In the genomic region with DNA sequence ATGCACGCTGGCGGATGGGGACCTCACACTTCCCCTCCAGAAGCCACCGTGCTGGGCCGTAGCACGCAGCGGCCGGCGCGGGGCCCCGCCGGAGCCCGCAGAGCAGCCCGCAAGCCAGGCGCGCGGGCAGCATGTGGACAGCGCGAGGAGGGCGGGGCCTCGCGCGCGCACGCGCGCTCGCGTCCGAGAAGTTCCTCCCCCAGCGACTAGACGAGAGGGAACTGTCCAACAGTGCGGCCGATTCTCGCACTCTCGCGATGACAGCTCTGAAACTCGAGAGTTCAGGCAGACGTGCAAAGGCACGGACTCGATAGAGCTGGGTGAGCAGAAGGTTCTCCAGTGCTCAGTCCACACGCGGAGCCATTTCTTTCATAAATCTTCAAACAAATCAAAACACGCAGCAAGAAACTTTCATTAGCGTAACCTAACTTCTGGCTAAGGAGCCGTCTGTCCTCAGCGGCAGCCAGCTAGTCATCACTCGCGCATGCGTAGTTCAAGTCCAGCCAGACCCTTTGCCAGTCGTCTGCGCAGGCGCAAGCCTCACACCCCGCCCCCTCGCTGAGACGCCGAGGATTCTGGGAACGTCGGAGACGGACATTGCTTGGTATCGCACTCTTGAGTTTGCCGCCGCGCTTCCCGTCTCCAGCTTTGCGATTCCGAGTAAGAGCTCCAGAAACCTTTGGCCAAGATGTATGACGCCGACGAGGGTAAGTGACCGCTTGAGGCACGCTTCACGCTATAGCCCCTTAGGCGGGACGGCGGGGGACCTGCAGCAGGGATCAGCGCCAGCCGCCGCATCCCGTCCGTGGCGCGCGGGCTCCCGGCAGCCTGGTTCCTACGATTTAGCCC, we compare ENCODE assay signal across 8 mouse cellular contexts. TPM values are rescaled to one million over a fixed set of nuclear protein-coding genes. Genes with fewer than 3 reads are reported as not detected.
DNase-seq lines count a peak whose midpoint lies in the region; ATAC-seq lines count a peak whose summit lies in the region.

A gene (minus strand): TSS at position 161 of the 849 bp plus-strand sequence.
A gene (plus strand): TSS at position 224 of the 849 bp plus-strand sequence.

- ATAC-seq in hindbrain, embryonic 16.5 days, result peak; percentile 96

- H3K36me3 ChIP-seq in hindbrain, embryonic 16.5 days (ENCODE audit: control insufficient read depth, insufficient read depth, low read length), result peaks cover 17% of the 10 kb centered on the region
- peaks cover 21% of the 10 kb centered on the region; the same call in 1 of the 2 replicates for H3K36me3 ChIP-seq in macrophage (ENCODE audit: inconsistent target)

- peak within 1 kb of the TSS; percentile 97 for H3K4me2 ChIP-seq in hindbrain, embryonic 16.5 days (ENCODE audit: low read length)

- under 1% methylated on average over 85 of the region's 85 CpGs for WGBS in hindbrain, embryonic 16.5 days
- WGBS in macrophage (ENCODE audit: missing documents), result under 1% methylated on average over 81 of the region's 85 CpGs

- peak; percentile 97 for DNase-seq in WW6 (ENCODE audit: low read depth, low spot score)
- DNase-seq in cerebellum, postnatal 4 days (ENCODE audit: low spot score in 2 of 2), result peak; percentile 98 to 99
- DNase-seq in gastrocnemius, adult 18-20 months (ENCODE audit: low spot score), result peak; percentile 99
- peak; percentile 99 for DNase-seq in left cerebral cortex, adult 18-20 months (ENCODE audit: low spot score in 2 of 2)
- DNase-seq in right cerebral cortex, adult 18-20 months, result peak; percentile 98
- peak; percentile 95 for DNase-seq in urinary bladder, postnatal 10 days (ENCODE audit: low spot score)

- no peaks in the 10 kb centered on the region for H3K9me3 ChIP-seq in hindbrain, embryonic 16.5 days (ENCODE audit: control insufficient read depth, low read length)

- peak within 1 kb of the TSS; percentile 97 for H3K4me3 ChIP-seq in hindbrain, embryonic 16.5 days (ENCODE audit: low read length)
- peak within 1 kb of the TSS; percentile 63 for H3K4me3 ChIP-seq in macrophage (ENCODE audit: inconsistent target)

- H3K9ac ChIP-seq in hindbrain, embryonic 16.5 days (ENCODE audit: low read depth, low read length), result peak within 1 kb of the TSS; percentile 88

- peak within 1 kb of the TSS; percentile 94 for H3K27ac ChIP-seq in hindbrain, embryonic 16.5 days (ENCODE audit: low read depth, low read length)
- H3K27ac ChIP-seq in macrophage, result peak within 1 kb of the TSS; percentile 76

- peaks cover 25% of the 10 kb centered on the region for H3K4me1 ChIP-seq in hindbrain, embryonic 16.5 days (ENCODE audit: control insufficient read depth, insufficient read depth, low read depth, low read length)

- H3K79me2 ChIP-seq in macrophage (ENCODE audit: inconsistent target), result peaks cover 64% of the 10 kb centered on the region

- H3K27me3 ChIP-seq in hindbrain, embryonic 16.5 days (replicated peaks; ENCODE audit: control insufficient read depth, insufficient read depth, low read length), result no peaks in the 10 kb centered on the region

RNA-seq across cellular contexts. Expression of the first gene that starts in this region (rescaled TPM):
- 10 to 100 TPM; 15.3 to 15.9 TPM for total RNA-seq in gastrocnemius, adult 18-20 months (2021)
- polyA plus RNA-seq in hindbrain, embryonic 16.5 days (2015; fragmentation: Nextera tagmentation; extraction: Ambion mirVana), result 33.2 and 34.7 TPM in 2 replicates
- total RNA-seq in left cerebral cortex, adult 18-20 months (2021), result 10 to 100 TPM; 21.2 to 23.1 TPM
- total RNA-seq in macrophage (2018; cell fraction: chromatin; rRNA removed), result 10 to 100 TPM in 6 of 26 experiments, 1 to 10 TPM in 20; 2.4 to 16.2 (median 7.5) TPM
- 10 to 100 TPM in 22 of 26 experiments, 1 to 10 TPM in 4; 8.6 to 15.9 (median 11.5) TPM for total RNA-seq in macrophage (2018; cell fraction: cytosol; rRNA removed)
- total RNA-seq in macrophage (2018; cell fraction: nucleus; rRNA removed), result 10 to 100 TPM in 6 of 26 experiments, 1 to 10 TPM in 20; 3.2 to 13.7 (median 8.3) TPM
- 8.2 to 15.4 TPM (median 8.7 TPM) in 3 replicates for polyA plus RNA-seq in macrophage (2018)

RNA-seq across cellular contexts. Expression of the second gene that starts in this region (rescaled TPM):
- 10 to 100 TPM; 24.6 to 27.7 TPM for total RNA-seq in gastrocnemius, adult 18-20 months (2021)
- polyA plus RNA-seq in hindbrain, embryonic 16.5 days (2015; fragmentation: Nextera tagmentation; extraction: Ambion mirVana), result 52.4 and 59.2 TPM in 2 replicates
- 10 to 100 TPM; 44.0 to 45.3 TPM for total RNA-seq in left cerebral cortex, adult 18-20 months (2021)
- total RNA-seq in macrophage (2018; cell fraction: chromatin; rRNA removed), result 100 to 1,000 TPM in 1 of 26 experiments, 10 to 100 TPM in 25; 29.5 to 104 (median 65.3) TPM
- total RNA-seq in macrophage (2018; cell fraction: cytosol; rRNA removed), result 10 to 100 TPM; 19.5 to 49.7 (median 28.9) TPM
- 10 to 100 TPM; 20.9 to 80.6 (median 33.4) TPM for total RNA-seq in macrophage (2018; cell fraction: nucleus; rRNA removed)
- 27.8 to 77.7 TPM (median 32.7 TPM) in 3 replicates for polyA plus RNA-seq in macrophage (2018)

Comparison
In these comparisons a context has a peak if more than half of its experiments do, and no peak if none do; other contexts are left out.
1. Peak in every context shown above with its lines: DNase-seq, ATAC-seq, H3K4me3 ChIP-seq and H3K27ac ChIP-seq.